Mouse (Mus musculus) induced T-regulatory cell, adult 2 months (primary cell): ENCODE measurements around the gene Ppfibp1.

Source experiments
- DNase-seq: peaks from one replicate; pipeline ENCODE4 v3.0.0-alpha.2; 2012; ENCODE audit warnings: low read depth

Ppfibp1 gene

DNA sequence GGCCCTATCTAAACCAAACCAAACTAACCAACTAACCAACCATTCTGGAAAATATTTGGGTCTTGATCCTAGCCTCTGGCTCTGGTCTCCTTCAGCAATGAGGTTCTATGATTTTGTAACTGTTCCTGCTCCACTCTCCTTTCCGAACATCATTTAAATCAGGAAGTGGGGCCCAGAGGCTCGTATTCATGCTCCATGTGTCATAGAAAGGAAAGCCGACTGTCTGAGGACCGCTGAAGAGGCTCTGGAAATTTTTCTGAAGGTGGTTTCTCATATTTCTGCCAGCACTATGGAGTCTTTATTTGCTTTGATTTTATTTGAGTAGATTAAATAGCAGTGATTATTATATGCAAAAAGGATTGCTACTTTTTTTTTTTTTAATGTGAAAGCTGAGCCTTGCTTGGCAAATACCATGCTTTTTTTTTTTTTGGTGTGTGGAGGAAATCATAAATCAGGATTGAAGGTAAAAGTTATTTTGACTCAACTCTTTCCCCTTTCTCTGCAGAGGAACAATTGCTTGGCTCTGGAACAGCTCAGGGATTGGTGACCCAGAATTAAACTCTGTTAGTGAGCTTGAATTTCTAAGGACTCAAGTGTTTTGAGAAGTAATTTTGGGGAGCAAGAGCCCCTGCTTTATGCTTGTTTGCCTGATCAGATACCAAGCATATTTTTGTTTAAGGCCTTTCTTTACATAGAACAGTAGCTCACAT is 25.4 kb downstream of the Ppfibp1 start:
- DNase-seq, result no peak

DNA sequence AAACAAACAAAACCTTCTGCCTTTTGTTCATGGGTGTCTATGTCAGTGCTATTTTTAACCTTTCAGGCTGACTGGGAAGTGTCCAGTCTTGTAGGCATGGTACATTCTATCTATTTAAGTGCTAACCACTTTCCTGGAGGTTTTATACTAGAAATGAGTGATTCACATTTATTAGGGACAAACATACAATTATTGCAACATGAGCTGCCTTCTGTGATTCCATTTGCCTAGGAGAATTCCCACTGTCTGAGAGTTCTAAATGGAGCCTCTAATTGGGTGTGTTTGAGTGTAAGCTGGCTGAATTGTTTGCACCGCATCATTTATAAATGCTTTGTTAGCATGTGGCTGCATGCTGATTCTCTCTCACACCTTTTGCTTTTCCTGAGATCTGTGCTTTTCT is 27.5 kb downstream of the Ppfibp1 start:
- no peak for DNase-seq

DNA sequence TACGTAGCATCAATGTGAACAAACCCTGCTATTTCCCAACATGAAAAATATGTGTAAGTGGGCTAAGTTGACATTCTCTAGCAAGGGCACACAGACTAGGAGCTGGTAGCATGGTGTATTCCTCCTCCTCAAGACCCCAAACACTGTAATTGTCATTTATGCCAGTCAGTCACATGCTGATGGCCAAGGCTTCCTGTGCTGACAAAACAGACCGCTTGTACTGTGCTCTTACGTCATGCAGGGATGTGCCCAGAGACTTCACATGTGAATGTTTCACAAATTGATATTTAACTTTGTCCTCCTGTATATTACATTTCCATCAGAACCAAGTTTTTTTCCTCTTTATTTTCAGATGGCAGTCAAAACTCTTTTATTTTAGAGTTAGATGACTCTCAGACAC is 29.1 kb downstream of the Ppfibp1 start:
- DNase-seq, result no peak

DNA sequence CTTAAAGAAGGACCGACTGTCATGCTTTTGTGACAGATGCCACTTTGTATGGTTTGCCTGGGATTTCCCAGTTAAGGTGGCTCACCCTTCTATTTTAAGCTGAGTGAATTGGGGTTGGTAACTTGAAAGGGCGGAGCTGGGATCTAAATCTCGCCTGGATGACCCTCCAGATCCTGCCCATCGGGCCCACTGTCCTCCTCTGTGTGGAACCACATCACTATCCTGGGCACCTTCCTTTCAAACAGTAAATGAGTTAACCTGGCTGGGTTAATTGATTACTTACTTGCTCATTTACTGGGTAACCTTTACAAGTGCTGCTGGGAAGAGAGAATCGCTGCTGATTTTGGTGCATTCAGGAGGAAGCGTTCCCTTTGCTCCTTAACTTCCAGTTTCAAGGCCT is 30.1 kb downstream of the Ppfibp1 start:
- no peak for DNase-seq

DNA sequence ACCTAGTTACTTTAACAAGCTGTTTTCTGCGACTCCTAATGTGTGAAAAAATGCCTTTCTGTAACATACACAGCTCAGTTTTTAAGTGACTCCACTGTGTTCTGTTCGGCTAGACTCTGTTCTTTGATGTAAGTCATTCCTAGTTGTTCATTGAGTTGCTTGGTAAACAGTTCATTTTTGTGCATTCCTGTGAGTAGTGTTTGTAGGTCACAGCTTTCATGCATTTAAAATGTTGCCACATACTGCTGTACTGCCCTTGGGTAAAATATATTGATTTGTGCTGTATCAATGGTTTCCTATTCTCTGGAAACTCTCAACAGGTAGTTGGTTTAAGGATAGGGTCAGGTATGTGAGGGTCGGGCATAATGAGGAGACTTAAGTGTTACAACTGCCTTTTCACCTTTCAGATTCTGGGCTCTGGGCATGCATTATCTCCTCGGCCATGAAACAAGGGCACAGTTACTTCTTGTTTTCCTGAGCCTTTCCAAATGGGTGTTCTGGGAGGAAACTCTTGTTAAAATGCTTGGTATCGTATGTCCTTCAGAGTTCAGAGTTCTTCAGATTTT is 38.2 kb downstream of the Ppfibp1 start:
- DNase-seq, result no peak

DNA sequence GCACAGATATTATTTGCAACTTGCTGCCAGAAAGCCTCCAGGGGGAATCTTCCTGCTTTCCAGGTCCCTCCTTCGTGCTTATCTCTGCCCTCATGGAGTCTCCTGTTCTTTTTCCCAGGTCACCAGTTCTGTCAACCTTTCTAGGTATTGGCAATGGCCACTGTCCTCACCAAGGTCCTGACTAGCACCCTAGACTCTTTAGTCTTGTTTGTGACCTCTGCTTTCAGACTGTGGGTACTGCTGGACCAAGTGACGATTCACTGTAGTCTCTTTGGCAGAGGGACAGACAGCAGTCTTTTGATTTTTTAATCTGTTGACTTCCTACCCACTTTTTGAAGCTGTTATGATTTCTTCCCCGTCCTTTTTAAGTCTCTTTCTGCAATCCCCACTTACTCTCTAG is 39.8 kb downstream of the Ppfibp1 start:
- DNase-seq, result no peak

DNA sequence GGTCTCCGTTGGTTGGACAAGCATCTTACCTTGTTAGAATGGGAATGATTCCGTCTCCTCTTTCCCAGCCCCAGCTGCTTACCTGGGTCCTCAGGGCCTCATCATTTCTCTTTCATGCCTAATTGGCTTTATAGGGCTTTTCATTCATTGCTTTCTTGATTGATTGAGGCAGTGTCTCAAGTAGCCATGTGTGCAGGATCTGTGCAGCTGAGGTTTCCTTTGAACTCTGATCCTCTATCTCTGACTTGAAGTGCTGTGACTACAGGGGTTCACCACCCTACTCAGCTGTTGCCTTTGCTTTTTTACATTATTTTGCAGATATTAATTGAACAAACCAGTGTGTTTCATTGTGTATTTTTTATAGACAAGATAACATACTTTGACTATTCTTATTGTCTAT is 40.7 kb downstream of the Ppfibp1 start:
- DNase-seq, result no peak

DNA sequence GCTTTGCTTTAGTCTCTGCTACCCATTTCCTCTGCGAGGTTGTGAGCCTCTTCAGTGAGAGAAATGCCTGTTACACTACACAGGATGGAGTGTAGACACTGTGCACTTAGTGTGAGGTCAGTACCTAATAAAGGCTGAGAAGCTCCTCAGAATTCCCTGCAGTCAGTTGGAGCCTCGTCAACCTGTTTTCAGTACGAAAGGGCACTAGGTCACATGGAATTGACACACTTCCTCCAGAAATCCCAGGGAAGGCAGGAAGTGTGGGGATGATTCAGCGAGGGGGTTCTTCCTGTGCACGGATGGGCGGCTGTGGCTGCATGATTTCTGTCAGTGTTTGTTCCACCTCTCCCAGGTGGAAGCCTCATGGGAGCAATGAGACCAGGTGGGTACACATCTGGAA is 44.8 kb downstream of the Ppfibp1 start:
- no peak for DNase-seq

DNA sequence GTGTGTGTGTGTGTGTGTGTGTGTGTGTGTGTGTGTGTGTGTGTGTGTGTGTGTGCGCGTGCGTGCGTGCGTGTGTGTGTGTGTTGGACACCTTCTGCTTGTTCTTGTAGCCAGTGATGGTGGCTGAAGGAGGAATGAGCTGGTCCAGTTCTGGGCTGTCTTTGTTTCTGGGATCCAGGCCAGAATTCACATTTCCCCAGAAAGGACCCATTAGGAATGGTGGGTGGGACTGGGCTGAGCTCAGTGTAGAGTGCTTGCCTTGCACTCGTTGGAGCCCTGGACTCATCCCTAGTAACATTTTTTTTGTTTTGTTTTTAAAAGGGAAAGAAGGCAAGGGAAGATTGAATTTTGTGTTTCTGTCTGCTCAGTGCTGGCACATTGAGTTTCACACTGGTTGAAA is 47.7 kb downstream of the Ppfibp1 start:
- no peak for DNase-seq

DNA sequence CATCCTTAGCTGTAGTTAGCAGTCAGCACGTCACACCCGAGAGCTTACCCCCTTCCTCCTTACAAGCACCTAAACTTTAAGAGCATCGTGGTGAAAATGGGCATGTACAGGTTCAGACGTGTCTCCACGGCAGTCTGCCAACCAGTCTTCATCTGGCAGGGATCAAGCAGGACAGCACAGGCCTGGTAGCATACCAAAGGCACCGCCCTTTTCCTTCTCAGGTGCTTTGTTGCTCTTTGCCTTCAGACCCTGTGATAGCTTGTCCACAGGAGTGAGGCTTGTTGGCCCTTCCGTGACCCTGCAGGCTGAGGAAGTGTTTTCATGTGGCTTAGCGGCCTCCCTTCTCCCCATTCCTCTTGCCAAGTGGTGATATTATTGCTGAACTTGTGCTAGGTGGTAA is 50.7 kb downstream of the Ppfibp1 start:
- DNase-seq, result no peak

DNA sequence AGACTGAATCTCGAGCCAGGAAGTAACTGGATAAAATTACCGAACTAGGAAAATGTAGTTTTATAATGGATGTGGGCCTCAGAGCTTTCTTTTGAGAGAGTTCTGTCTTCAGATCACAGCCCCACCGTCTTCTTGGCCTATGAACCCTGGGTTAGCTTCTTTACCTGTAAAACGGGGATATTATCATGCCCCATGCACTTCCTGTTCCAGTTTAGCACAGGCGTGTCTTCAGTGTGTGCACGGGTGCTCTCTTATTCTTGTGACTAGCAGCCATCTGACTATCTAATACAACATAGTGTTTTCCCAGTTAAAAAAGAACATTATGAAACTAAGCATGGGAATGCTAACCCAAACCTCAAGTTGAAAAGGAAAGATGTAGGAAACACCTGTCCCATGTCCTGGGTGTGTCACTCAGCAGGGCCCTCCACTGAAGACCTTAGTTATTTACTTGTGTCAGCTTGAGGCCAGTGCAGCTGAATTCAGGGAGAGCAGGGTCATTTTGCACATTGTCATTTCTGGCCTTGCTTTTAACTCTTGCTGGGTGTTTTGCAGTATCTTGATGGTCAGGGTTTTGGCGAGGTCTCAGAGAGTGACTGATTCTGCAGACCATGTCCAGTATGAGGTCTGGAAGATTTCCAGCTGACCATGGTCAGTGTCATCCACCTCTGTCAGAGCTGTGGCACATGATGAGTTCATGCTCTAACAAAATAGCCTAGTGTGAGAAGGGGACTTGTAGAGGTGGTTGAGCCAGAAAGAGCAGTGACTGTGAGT is 53.4 kb downstream of the Ppfibp1 start:
- no peak for DNase-seq

DNA sequence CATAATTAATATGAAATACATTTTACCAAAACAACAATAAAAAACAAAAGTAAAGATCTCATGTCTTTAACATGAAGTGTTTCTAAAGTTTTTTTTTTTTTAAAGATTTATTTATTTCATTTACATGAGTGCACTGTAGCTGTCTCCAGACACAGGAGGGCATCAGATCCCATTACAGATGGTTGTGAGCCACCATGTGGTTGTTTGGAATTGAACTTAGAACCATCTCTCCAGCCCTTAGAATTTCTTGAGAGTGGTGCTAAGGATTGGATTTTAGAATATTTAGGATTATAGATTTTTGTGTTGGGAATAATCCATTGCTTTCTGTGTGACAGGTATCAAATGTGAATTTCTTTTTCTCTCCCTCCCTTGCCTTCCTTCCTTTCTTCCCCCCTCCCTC is 55.7 kb downstream of the Ppfibp1 start:
- DNase-seq, result no peak

DNA sequence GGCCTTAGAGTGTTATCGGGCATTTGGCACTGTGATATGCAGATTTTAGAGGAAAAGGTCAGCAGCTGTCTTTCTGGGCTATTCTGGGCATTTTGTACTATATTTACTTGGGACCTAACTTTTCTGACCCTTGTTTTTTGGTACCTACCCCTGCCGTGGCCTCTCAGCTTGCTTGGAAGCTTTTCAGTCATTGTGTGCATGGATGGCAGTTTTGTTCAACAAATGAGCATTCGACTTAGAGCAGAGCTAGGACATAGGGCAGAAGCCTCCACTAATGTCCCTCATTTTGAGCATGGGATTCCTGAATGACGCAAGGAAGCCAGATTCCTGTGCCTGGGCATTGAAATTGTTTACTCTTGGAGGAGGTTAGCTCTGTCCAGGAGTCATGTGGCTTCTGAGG is 56.5 kb downstream of the Ppfibp1 start:
- DNase-seq, result no peak

DNA sequence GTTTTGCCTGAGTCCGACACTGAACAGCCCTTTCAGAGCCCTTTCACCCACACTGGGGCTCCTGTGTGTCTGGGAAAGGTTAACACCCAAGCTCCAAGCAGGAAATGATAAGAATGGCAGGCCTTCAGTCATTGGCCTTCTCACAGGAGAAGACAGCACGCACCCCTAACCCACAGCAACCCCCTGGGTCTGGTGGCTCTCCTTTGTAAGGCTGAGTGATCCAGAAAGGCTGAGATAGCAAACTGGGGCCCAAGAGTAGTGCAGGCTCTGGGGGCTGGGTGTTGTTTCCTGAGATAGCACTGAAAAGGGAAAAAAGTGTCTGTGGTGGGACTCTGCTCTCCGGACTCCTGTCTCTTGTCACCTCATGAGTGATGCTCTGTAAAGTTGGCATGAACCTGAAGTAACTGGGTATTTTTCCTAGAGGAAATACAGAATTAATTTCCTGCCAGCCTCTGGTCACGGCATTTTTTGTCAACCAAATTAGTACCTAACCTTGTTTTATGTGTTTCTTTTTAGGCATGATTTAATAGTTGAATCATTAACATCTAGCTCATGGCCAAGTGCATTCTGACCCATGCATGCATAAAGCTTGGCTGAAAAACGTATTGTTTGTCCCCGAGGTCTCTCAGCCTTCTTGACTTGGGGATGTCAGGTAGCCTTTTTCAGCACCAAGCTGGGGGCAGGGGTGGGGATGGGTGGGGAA is 58.2 kb downstream of the Ppfibp1 start:
- no peak for DNase-seq

DNA sequence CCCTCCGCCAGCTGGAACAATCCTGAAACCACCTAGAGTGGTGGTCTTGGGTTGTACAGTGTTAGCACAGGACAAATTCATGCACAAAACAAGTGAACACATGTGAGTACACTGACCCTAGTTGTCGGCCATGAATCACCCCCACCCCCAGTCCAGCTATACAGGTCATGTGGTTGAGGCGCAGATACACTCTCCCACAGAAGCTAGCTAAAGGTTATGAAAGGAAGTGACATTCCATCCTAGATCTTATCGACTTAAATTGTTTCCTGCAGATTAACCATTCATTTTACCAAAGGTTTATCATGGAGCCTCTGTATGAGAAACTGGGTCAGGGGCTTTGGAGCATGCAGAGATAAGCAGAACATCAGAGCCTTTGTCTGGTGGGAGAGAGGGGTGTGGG is 58.9 kb downstream of the Ppfibp1 start:
- no peak for DNase-seq

DNA sequence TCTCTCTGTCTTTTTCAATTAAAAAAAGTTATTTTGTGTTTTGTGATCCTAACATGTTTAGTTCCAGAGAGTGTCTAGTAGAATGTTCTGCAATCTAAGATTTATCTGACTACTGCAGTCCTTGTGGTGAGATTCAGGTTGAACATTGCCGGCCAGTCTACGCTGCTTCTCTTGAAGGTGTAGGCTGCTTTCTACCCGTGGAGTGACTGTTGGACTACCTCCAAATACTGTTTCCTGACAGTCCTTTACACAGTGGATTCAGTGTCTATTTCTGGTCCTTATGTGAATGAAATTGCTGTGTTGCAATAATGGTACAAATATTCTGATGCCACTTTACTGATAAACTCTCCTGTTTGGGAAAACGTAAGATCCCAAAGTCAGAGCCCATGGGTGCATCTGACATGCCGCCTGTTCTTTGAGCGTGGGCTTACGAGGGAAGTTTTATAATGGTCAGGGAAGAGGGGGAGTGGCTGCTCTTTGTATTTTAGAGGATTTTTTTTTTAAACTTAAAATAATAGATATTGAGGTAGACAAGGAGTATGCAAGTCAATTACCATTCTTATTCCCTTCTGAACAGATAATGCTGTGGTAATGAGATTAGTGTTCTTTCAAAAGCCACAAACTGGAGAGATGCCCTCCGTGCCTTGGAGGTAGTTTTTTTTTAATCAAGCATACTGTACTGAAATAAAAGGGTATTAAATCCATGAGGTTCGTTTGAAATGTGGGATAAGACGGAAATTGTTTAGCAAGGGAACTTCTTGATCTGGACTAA is 61.6 kb downstream of the Ppfibp1 start:
- DNase-seq, result no peak

DNA sequence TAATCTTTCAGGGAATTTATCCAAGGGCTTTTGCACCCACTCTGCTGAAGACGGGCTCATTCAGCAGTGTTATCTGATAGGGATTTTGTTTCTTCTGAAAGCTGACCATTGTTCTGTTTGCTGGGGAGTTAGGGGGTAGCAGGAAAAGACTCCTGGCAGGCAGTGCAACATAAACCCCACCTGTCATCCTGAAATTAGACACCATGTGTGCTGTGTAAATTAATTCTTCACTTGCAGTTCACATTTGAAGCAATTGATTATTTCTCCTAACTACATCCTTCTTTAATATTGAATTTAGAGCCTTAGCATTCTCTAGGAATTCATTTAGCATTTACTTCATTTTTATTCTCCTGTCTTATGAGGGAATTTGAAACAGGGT is 62.2 kb downstream of the Ppfibp1 start:
- no peak for DNase-seq

DNA sequence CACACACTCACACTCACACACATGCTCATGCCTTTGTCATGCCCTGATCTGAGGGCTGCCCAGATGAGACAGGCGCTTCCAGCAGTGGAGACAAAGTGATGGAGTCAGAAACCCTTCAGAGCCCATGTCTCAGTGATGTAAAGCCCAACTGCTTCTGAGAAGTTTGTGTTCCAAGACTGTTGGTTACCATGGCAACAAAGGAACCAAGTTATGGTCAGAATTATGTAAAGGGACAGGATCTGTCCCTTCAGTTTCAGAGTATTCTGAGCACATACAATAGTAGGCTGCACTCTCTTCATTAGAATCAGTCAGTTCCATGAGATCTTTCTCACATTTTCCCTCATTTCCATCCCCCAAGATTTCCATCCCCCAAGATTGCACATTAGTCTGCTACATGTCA is 66.0 kb downstream of the Ppfibp1 start, which contains the start of gene 1700034J05Rik:
Gene 1700034J05Rik, minus strand, starts transcription at position 165 of the 400 bp plus-strand sequence.
- DNase-seq, result no peak

DNA sequence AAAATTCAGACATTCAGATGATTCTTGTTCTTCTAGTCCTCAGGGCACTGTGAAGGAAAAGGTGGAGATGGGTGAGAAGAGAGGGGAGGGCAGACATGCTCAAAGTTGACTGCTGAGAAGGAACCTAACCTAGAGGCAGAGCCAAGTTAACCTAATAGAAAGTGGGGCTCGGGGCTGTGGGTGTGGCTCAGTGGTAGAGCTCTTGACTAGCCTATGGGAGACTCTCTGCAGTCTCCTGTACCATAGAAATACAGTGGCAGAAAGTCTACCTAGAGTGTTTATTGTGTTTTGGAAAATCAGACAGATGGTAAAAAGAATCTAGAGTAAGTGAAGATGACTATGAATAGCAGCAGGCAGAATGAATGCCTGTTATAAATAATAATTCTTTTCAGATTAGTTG is 67.2 kb downstream of the Ppfibp1 start:
- DNase-seq, result no peak

DNA sequence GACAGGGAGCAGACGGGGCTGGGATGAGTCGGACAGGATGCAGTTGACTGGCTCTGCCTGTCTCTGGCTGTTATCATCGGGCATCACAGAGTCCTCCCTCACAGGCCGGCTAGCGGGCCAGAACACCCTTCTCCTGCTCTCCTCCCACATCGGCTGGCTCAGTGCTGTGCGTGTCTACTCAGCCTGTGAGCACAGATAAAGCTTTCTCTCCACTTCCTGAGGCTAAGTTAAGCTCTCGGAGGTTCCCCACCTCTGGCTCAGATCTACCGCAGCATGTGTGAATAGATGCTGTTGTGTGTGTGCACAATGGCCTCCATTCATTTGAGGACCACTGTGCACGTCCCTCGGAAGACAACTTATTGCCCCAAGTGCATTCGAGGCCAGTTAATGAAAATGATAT is 67.6 kb downstream of the Ppfibp1 start:
- DNase-seq, result no peak

DNA sequence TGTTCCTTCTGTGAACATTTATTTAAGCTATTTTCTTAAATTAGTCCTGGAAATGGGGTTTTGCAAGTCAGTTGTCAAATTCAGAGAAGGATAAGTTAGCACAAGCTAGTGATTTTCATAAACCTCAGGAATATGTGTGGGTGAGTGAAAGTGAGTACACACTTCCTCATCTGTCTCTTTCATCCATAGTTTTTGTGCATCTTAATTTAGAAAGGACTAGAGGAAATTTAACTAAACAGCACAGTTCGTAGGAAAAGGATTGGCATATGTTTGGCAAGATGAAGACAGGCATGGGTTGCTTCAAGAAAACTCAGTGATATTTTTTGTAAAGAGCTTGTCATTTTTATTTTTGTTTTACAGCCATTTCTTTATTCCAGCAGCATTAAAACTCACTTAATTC is 68.7 kb downstream of the Ppfibp1 start:
- no peak for DNase-seq

DNA sequence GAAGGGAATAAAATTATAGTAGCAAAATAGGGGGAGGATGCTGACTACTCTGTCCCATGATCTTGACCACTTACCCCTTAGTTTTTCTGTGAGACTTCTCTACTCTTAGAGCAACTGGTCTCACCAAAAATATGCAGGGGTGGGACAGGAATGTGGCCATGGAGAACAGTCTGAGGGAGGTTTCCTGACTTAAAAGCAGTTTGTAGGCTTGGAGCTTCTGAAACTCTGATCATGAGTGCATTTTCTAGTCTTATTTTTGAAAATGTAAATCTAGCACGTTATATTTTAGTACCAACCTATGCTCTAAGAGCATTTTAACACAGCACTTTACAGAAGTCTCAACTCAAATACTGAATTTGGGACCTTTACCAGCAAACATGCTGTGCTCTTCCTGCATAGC is 70.4 kb downstream of the Ppfibp1 start:
- no peak for DNase-seq
